Mouse (Mus musculus): ENCODE results near the gene Nav3. TPM values are rescaled to one million over a fixed set of nuclear protein-coding genes. Genes with fewer than 3 reads are reported as not detected.
"Not testable (repeated sequence)": the region's sequence is repeated elsewhere in the genome, so short reads cannot be mapped to it uniquely, and the experiment has no call there.

Nav3 gene
- total RNA-seq, 1 experiment from 2014 or later: 4.2 TPM

DNA sequence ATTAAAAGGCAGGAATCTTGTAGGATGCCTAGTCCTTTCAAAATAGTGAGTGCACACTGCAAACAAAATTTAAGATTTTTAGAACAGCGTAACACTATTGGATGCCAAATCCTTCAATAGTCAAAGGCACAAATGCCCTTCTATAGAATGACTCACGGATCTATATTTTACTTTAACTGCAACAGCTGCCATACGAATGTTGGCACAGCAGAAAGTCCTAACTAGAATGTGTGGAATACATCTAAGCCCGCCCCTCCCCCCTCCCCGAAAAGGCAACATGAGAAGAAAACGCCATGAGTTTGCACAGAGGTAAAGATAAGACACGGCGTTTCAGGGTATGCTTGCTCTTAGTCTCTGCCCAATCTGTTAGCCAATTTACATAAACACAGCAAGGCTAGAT lies 383.6 kb downstream of the Nav3 start:
- no peak for DNase-seq

DNA sequence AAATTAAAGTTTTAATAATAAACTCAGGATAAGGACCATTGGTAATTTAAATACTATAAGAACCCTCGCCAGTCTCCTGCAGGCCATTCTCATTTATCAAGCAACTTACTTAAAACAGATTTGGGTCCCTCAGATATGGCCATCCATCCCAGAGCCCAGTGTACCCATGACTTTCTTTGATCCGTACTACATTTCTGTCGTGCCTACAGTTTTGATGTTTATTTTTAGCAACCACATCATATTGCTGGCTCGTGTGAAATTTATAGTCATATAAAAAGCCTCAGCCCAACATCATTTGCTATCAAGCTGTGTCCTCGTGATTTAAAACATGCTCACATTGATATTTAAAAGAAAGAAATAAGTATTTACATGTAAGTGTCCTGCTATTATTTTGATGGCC lies 394.8 kb downstream of the Nav3 start:
- no peak for DNase-seq

DNA sequence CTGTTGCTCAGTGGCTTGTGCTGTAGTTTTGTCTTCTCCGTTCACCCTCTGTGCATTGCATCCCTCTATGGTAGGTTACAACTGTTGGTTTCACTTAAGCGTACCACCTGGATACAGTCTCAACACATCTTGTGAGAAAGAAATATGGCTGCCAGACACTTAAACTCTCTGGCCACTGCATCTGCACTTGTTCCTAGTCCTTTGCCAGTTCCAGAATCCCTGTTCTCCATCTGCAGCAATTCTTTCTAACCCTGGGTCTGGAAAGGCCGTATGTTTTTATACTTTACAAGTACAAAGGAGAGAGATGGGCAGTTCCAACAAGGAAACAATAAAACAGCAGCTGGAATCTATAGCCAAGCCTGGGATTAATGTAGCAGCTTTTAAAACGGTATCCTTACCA lies 418.5 kb downstream of the Nav3 start:
- DNase-seq: no peak

DNA sequence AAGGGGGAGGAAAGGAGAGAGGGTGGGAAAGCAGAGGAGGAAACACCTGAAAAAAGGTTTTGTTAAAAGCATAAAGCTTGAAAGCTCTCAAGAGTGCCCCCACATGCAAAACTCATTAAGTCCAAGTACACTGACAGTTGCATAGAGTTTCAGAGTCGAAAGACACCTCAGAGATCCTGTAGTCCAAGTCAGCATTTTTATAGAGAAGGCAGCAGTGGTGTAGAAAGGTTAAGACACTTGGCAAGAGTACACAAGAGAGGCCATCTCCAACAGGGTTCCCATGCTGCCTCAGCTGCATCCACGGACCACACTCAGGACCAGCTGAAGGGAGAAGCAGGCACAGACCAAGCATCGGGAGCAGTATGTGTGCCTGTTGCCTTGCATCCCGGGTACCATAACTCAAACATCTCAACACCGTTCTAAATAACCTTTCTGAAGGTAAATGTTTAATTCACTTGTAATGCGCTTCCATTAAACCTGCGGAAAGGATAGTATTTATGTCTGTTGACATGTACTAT lies 421.4 kb downstream of the Nav3 start:
- no peak for DNase-seq

DNA sequence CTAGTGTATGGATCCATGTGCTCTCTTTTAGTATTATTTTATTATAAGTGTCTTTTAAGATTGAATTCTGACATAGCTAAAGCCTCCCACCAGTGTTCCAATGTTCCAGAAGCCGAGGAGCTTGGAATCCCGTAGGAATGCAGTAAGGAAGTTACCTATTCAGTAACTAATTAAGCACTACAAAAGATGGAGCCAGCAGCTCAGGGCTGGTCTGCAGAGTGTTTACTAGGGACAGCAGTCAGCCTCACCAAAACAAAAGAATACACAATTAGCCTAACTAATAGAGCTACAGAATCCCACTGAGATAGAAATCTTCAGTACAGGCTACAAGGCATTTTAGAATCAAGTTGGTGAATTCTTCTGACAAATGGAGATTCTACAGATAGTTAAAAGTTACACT lies 431.1 kb downstream of the Nav3 start:
- DNase-seq: not testable (repeated sequence)

DNA sequence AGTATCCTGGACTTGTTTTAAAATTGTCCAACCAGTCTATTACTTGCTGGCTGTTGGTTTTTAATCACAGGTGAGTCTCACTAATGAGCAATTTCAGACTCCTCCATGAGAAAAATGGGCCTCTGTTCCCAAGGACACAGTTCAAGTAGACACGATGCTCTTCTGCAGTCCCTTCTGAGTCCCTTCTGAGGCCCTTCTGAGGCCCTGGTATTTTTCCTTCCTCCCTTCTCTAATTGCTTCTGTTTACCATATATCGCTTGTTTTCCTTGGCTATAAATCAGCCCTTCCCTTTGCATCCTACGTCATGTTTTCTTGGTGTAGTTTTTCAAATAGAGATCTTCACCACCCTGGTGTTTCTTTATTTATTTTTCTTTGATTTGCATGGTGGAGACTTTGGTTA lies 433.9 kb downstream of the Nav3 start:
- no peak for DNase-seq

DNA sequence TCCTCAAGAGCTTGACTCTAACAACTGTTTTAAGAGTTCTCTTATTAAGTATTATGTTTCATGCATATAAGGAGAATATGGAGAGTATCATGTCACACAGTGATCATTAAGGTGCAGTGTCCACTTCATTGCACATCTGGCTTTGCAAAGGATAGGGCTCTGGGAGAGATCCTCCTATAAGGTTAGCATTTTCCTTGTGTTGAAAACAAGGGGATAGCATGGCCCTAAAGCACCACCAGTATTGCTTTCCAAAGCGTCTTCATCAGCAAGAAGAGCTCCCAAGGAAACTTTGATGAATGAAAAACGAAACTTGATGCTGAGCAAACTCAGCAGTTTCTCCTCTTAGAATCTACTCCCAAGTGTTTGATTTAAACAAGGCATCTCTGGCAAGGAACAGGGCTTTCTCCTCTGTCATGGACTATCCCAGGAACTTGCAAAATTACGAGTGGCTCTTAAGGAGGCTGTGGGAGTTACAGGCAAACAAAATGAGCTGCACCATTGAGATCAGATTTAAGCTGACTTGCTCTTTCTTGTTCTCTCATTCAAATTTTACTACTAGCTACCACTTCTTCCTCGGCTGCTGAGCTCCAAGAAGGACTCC lies 436.6 kb downstream of the Nav3 start:
- DNase-seq: no peak

DNA sequence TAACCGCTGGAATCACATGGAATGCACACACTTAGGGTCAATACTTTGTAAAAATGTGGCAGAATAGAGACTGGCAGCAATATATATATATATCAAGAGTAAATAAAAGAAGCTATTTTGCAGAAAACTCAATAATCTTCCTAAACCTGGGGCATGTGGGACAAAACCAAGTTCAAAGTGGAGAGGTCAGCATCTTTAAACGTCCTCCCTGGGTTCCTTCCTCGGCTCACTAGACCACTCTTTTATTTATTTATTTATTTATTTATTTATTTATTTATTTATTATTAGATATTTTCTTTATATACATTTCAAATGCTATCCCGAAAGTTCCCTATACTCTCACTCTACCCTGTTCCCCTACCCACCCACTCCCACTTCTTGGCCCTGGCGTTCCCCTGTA lies 454.7 kb downstream of the Nav3 start:
- DNase-seq: not testable (repeated sequence)

DNA sequence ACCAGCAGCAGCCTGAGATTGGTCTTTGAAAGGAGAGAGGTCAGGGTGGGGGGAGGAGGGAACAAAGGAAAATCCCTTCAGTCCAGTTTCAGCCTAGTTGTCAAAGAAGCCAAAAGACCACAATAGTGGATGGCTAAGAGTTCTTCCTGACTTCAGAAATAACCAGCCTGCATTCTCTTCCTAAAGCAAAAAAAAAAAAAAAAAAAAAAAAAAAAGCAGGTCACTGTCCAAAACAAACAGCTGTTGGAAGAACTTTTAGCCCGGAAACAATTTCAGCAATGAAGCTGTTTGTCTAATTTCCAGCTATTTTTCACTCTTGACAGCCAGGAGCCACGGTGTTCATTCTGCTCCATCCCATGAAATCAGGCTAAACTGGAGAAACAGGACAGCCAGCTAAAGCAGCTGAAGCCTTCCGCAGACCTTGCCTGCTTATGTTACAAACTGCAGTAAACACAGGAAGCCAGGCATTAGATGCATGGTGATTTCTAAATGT lies 455.2 kb downstream of the Nav3 start:
- peak; percentile 15 for DNase-seq

DNA sequence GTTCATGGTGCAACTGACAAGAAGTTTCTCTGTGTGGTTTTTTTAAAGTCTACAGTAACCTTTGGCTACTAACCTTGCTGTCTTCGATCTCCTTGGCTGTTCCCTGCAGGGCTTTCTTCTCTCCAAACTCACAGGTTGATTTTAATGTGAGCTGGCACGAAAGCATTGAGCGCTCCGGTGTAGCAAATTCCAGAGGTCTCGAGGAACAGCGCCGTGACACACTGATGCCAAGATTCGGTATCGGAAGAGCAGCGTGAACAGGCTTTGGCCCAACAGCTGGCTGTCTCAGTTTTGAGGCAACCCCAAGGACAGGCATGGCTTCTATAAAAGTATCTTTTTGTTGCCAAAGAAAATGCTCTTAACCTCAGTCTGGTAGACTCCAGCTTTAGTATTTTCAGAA lies 456.1 kb downstream of the Nav3 start:
- DNase-seq: no peak

DNA sequence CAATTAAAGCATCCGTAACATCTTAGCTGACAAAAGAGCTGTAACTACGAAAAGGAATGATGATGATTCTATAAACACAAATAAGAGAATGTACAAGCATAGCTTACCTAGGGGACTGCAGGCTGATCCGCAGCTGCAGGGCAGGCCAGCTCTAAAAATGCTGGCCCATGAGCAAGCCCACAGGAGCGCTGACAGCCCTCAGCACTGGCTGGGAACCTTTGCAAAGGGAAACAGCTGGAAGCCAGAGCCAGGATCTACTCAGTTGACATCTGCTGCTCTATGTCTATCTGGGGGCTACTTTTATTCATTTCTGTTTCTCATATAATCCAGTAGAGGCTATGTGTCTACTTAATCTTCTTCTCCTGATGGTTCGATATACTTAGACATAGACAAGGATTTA lies 461.7 kb downstream of the Nav3 start:
- DNase-seq: no peak

DNA sequence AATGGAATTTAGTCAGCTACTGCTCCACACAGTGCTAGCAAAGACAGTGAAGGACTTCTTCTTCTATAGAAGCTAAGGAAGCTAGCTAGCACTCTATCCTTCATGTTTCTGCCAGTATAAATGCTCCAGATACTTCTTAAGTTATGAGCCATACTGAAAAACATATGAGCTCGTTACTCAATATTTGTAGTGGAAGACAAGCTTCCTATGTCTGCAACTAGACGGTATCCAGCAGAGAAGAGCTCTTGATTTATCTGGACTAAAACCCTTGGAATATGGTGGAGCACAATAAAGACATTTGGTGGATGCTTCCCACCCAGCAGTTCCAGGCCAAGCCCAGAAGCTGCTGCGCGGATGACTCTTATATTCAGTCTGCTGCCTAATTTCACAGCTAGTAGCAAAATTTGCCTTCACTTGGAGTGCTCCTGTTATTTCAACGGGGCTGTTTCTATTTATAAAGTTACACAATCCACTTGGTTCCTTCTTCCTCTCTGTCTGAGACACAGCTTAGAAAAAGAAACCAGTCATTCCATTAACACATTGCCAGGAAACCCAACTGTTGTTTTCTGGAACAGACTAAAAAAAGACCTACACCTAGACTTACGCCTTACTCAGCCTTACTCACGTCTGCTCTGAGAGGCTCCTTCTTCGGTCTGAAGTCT lies 470.0 kb downstream of the Nav3 start:
- DNase-seq: no peak

DNA sequence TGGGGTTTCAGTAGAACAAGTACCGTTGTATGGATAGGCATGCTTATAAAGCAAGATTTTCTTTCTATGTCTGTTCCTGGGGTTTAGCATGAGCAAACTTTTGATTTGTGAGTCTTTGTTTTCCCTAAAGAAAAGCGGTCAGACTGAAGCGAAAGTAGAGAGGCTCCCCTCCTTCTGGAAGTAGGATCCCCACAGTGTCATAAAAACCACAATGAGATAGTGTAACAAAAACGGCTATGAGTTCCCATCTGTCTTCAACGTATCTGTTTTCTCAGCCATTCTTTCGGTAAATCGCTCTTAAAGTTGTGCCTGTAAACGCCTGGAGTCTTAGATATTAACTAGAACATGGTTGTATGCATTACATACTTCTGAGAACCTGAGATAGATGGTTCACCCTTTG lies 479.7 kb downstream of the Nav3 start:
- DNase-seq: no peak

DNA sequence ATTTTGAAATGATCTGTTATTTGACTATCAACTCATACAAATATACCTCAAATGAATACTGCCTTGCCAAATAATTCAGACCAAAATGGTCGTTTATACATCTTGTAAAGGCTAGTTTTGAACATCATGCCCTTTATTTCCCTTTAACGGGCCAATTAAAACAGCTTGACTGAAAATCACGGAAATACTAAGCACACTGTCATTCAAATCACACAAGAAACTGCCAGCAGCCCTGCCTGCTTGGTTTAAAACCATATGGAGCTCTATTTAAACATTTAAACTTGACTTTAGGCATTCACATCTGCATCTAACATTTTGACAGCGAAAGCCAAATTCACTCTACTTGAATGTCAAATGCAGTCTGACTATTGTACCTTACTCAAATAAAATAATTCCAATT lies 481.8 kb downstream of the Nav3 start:
- no peak for DNase-seq

DNA sequence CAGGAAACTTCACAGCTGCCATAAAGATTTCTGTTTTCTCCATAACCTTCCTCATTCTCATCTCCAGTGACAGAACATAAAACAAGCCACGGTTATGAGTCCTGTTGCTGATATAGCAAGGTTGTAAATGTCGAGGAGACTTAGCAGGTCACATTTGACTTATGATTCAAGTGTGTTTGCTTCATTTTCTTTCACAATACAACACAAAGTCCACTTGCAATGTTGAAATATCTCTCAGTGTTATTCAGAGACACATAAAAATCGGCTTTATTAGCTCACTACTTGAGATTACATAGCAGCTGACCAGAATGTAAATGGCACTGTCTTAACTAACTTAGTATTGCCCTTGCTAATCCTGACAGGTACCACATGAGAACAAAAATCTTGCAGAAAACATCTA lies 482.5 kb downstream of the Nav3 start:
- no peak for DNase-seq

DNA sequence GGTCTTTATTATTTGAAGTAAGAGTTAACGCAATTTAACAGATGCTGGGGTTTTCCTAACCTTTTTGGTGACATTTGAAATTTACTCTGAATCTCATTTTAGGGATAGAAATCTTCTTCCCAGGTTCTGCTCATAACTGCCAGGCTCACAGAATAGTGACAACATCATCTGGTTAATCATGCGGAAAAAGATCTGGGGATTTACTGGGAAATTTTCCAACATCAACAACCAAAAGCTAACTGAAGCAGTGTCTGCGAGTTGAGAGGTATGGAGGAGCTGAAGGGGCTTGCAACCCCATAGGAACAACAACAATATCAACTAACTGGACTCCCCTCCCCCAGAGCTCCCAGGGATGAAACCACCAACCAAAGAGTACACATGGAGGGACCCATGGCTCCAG lies 505.7 kb downstream of the Nav3 start:
- DNase-seq: no peak

DNA sequence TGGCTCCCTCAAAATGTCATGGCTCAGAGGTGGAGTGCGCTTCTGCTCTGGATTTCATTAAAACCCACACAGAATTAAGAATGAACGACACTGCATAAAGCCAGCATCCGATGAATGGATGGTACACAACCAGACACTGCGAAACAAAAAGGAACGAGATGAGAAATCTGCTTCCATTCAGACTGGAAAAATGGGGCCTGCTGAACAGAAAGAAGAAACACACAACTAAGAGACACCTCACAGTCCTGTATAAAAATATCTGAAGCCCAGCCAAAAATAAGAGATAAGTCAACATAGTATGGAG lies 526.7 kb downstream of the Nav3 start:
- DNase-seq: no peak

DNA sequence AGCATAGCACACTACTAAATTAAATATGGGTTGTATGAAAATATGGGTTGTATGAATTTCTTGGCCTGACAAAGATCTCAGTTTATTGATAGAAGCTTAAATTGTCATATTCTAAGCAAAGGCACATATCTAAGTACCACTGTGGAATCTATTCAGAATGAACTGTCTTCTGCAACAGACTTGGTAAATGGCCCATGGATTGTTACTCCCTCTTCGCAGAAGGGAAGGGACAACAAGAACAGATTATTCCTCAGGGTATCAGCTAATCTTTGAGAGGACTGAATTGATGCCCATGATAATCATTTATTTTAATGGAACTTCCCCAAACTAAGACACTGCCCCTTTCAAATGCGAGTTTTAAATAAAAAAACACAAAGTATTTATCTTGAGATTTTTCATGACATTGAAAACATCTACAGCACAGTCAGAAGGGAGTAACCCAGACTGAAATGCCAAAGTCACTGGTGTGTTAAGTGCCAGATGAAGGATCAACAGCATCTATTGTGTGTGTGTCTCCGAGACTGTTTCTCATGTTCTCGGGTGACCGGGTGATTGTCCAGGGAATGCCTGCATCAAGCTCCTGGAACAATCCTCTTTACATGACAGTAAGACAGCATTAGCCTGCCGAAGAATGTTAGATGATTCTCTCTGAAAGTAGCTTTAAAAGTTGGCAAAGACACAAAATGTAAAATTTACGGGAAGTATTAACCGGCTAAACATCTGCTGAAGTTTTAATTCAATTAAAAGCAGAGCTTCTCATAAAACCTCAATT lies 527.3 kb downstream of the Nav3 start:
- DNase-seq: no peak

DNA sequence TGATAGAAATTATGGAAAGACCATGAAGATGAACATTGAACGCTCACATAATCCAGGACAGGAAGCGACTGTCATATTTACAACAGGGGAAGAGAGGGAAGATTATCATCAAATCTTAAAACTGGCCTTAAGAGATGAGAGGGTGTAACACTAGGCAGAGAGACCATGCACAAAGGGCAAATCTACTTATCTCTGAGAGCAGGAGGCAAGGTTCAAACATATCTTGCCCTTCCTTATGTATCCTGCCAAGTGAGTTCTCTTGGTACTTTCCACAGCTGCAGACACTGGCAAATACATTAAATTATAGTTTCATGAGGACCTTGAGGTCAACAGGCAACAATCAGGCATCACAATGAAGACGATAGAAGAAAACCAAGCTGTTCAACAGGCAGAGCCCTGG lies 529.9 kb downstream of the Nav3 start:
- DNase-seq: no peak

DNA sequence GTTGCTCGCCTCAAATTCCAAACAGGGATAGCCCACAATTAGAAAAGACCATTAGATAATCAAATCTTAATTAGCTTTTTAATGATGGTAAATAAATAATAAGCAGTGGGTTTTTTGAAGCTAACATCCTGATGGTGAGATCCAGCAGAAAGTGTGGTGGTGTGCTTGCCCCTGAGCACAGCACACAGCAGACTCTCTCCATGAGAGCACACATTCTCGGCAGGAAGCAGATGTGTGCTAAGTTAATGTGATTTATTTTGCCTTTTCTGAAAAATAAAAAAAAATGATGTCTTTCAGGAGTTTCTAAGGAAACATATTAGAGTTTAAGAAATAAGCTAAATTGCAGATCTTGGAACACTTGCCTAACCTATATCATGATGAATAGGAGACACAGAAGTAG lies 531.9 kb downstream of the Nav3 start:
- DNase-seq: no peak

DNA sequence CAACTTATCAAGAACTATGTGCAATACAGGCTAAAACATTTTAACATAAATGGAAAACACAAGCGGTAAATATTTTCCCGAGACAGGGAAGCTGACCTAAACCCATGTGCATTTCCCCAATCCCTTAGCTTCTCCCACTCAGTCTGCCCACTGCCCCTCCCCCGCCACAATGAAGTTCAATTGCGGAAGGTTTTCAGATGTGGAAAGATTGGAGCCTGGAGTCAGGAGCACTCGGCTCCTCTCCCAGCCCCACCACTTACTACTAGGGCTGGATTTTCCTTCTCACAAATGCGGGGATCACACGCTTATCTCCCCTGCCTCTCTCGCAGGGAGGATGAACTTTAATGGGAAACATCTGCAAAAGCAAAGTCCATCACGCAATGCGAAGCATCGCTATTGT lies 534.6 kb downstream of the Nav3 start:
- DNase-seq: peak; percentile 33

DNA sequence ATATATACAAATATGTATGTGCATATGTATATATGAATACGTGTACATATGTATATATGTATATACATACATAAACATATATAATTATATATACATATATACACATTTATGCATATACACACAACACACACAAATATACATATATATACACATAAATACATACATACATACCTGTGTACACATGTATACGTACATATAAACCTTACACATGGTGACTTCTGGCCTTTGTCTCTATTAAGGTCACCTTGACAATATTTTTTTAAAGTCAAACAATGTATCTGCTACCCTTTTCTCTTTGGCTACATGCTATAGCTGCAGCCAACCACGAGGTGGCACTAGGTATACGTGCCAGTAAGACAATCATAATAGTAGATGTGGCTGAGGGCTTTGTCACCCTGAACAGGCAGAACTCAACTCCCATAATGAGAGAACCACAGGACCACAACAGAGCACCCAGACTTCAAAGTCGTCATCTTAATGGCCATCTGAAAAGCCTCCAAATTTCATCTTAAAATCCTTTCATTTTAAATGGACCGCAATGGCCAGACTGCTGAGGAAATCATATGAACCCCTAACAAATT lies 535.3 kb downstream of the Nav3 start:
- peak; percentile 79 for DNase-seq

DNA sequence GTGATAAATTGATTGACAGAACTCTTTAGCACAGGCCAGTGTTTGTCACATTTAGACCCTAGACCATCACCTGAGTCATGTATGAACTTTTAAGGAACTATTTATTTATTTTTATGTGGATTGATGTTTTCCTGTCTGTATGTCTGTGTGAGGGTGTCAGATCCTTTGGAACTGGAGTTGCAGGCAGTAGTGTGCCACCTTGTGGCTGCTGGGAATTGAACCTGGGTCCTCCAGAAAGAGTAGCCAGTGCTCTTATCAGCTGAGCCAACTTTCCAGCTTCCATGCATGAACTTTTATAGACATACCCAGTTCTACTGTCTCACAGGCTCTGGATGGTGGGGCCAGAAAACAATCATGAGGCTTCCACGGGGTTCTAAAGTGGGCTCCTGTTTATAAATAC lies 536.5 kb downstream of the Nav3 start:
- peak; percentile 36 for DNase-seq

All from adrenal gland, postnatal 14 days (tissue).